Mouse (Mus musculus): ENCODE data around the gene Ska3. TPM values are rescaled to one million over a fixed set of nuclear protein-coding genes. Genes with fewer than 3 reads are reported as not detected.
"Not testable (repeated sequence)": the region's sequence is repeated elsewhere in the genome, so short reads cannot be mapped to it uniquely, and the experiment has no call there.

Gene Ska3
- polyA plus RNA-seq (2016; fragmentation: Nextera tagmentation; extraction: Ambion mirVana) = 67.6 and 69.4 TPM in 2 replicates

GRCm38 (mm10) chr14:57825788-57826751 lies at the start of gene Ska3, which contains the start of gene Mrpl57:
Ska3 (minus strand) TSS chr14:57826185.
Mrpl57 (plus strand) TSS chr14:57826234.
- WGBS = under 1% methylated on average over 96 of the region's 96 CpGs
- H3K4me1 ChIP-seq = peaks cover 41% of the 10 kb centered on the region
- DNase-seq (ENCODE audit: extremely low spot score, low spot score) = peak; percentile 95

GRCm38 (mm10) chr14:57866676-57867276 lies 40.8 kb upstream of the Ska3 start:
- Histone ChIP-seq H3K4me1 (no peaks in the 10 kb centered on the region), H3K9me3 (no peaks in the 10 kb centered on the region), H3K27me3 (ENCODE audit: poor library complexity, severe bottlenecking) (no peaks in the 10 kb centered on the region), H3K36me3 (replicated peaks) (peaks cover 74% of the 10 kb centered on the region), H3K27ac (no peak overlapping the region), H3K4me3 (no peak overlapping the region)
- WGBS = 95% methylated on average over 3 of the region's 3 CpGs
- no peak for DNase-seq (ENCODE audit: extremely low spot score, low spot score)

More at GRCm38 (mm10) chr14:57825788-57826751, at the start of gene Ska3, which contains the start of gene Mrpl57:
- peak within 1 kb of the TSS; percentile 98 for H3K27ac ChIP-seq
- no peaks in the 10 kb centered on the region for H3K9me3 ChIP-seq
- peaks cover 32% of the 10 kb centered on the region for H3K36me3 ChIP-seq (replicated peaks)
- H3K4me3 ChIP-seq = peak within 1 kb of the TSS; percentile 88
- H3K27me3 ChIP-seq (ENCODE audit: poor library complexity, severe bottlenecking) = no peaks in the 10 kb centered on the region

GRCm38 (mm10) chr14:57865256-57865655 lies 39.3 kb upstream of the Ska3 start:
- Histone ChIP-seq H3K27ac (no peak overlapping the region), H3K9me3 (no peaks in the 10 kb centered on the region), H3K4me1 (no peaks in the 10 kb centered on the region), H3K27me3 (ENCODE audit: poor library complexity, severe bottlenecking) (no peaks in the 10 kb centered on the region), H3K4me3 (no peak overlapping the region), H3K36me3 (replicated peaks) (peaks cover 79% of the 10 kb centered on the region)
- DNase-seq (ENCODE audit: extremely low spot score, low spot score) = no peak
- 87% methylated on average over 3 of the region's 3 CpGs for WGBS

GRCm38 (mm10) chr14:57863129-57863528 lies 37.1 kb upstream of the Ska3 start:
- WGBS = 87% methylated on average over 2 of the region's 2 CpGs
- peaks cover 73% of the 10 kb centered on the region for H3K36me3 ChIP-seq (replicated peaks)

GRCm38 (mm10) chr14:57861987-57862412 lies 36.0 kb upstream of the Ska3 start:
- Histone ChIP-seq H3K36me3 (replicated peaks) (peaks cover 72% of the 10 kb centered on the region), H3K9me3 (no peaks in the 10 kb centered on the region), H3K4me1 (no peaks in the 10 kb centered on the region), H3K4me3 (no peak overlapping the region), H3K27me3 (ENCODE audit: poor library complexity, severe bottlenecking) (no peaks in the 10 kb centered on the region), H3K27ac (no peak overlapping the region)
- DNase-seq (ENCODE audit: extremely low spot score, low spot score) = no peak
- WGBS = 86% methylated on average over 4 of the region's 4 CpGs

More at GRCm38 (mm10) chr14:57863129-57863528, 37.1 kb upstream of the Ska3 start:
- Histone ChIP-seq H3K4me3 (no peak overlapping the region), H3K4me1 (no peaks in the 10 kb centered on the region), H3K9me3 (no peaks in the 10 kb centered on the region), H3K27me3 (ENCODE audit: poor library complexity, severe bottlenecking) (no peaks in the 10 kb centered on the region), H3K27ac (no peak overlapping the region)
- no peak for DNase-seq (ENCODE audit: extremely low spot score, low spot score)

- H3K27me3 ChIP-seq (ENCODE audit: poor library complexity, severe bottlenecking) = no peaks in the 10 kb centered on the region
- no peak overlapping the region for H3K27ac ChIP-seq
- H3K4me1 ChIP-seq = no peaks in the 10 kb centered on the region
- no peaks in the 10 kb centered on the region for H3K9me3 ChIP-seq
- no peak overlapping the region for H3K4me3 ChIP-seq
- peaks cover 65% of the 10 kb centered on the region for H3K36me3 ChIP-seq (replicated peaks)
- no peak for DNase-seq (ENCODE audit: extremely low spot score, low spot score)
Measured at GRCm38 (mm10) chr14:57859520-57859919, 33.5 kb upstream of the Ska3 start.

- Histone ChIP-seq H3K4me3 (no peak overlapping the region), H3K27me3 (ENCODE audit: poor library complexity, severe bottlenecking) (no peaks in the 10 kb centered on the region), H3K9me3 (no peaks in the 10 kb centered on the region), H3K27ac (no peak overlapping the region), H3K4me1 (no peaks in the 10 kb centered on the region), H3K36me3 (replicated peaks) (peaks cover 56% of the 10 kb centered on the region)
- DNase-seq (ENCODE audit: extremely low spot score, low spot score) = no peak
- 94% methylated on average over 2 of the region's 2 CpGs for WGBS
Measured at GRCm38 (mm10) chr14:57858601-57859000, 32.6 kb upstream of the Ska3 start.

GRCm38 (mm10) chr14:57856037-57856436 lies 30.1 kb upstream of the Ska3 start:
- H3K9me3 ChIP-seq; DNase-seq (ENCODE audit: extremely low spot score, low spot score); H3K4me1 ChIP-seq; H3K4me3 ChIP-seq; H3K27me3 ChIP-seq (ENCODE audit: poor library complexity, severe bottlenecking); H3K27ac ChIP-seq: not testable (repeated sequence)
- peaks cover 55% of the 10 kb centered on the region for H3K36me3 ChIP-seq (replicated peaks)

GRCm38 (mm10) chr14:57852961-57853360 lies 27.0 kb upstream of the Ska3 start:
- Histone ChIP-seq H3K27me3 (ENCODE audit: poor library complexity, severe bottlenecking) (no peaks in the 10 kb centered on the region), H3K36me3 (replicated peaks) (peaks cover 63% of the 10 kb centered on the region), H3K4me3 (no peak overlapping the region), H3K9me3 (no peaks in the 10 kb centered on the region), H3K27ac (no peak overlapping the region), H3K4me1 (no peaks in the 10 kb centered on the region)
- no peak for DNase-seq (ENCODE audit: extremely low spot score, low spot score)
- WGBS = 62% methylated on average over 2 of the region's 2 CpGs

GRCm38 (mm10) chr14:57850330-57850729 lies 24.3 kb upstream of the Ska3 start:
- H3K27ac ChIP-seq = no peak overlapping the region
- WGBS = 89% methylated on average over 3 of the region's 3 CpGs
- DNase-seq (ENCODE audit: extremely low spot score, low spot score) = no peak

GRCm38 (mm10) chr14:57848646-57849045 lies 22.7 kb upstream of the Ska3 start:
- H3K36me3 ChIP-seq (replicated peaks) = peaks cover 75% of the 10 kb centered on the region
- WGBS = 92% methylated on average over 2 of the region's 2 CpGs

More at GRCm38 (mm10) chr14:57850330-57850729, 24.3 kb upstream of the Ska3 start:
- Histone ChIP-seq H3K36me3 (replicated peaks) (peaks cover 60% of the 10 kb centered on the region), H3K27me3 (ENCODE audit: poor library complexity, severe bottlenecking) (no peaks in the 10 kb centered on the region), H3K4me3 (no peak overlapping the region), H3K9me3 (no peaks in the 10 kb centered on the region), H3K4me1 (no peaks in the 10 kb centered on the region)

GRCm38 (mm10) chr14:57848061-57848460 lies 22.1 kb upstream of the Ska3 start:
- not testable (repeated sequence) for H3K27me3 ChIP-seq (ENCODE audit: poor library complexity, severe bottlenecking); DNase-seq (ENCODE audit: extremely low spot score, low spot score); H3K27ac ChIP-seq; H3K9me3 ChIP-seq; H3K4me1 ChIP-seq; H3K4me3 ChIP-seq
- H3K36me3 ChIP-seq (replicated peaks) = peaks cover 73% of the 10 kb centered on the region
- WGBS = 87% methylated on average over 5 of the region's 5 CpGs

More at GRCm38 (mm10) chr14:57848646-57849045, 22.7 kb upstream of the Ska3 start:
- no peaks in the 10 kb centered on the region for H3K9me3 ChIP-seq
- H3K4me3 ChIP-seq = no peak overlapping the region
- no peaks in the 10 kb centered on the region for H3K27me3 ChIP-seq (ENCODE audit: poor library complexity, severe bottlenecking)
- H3K27ac ChIP-seq = no peak overlapping the region
- no peaks in the 10 kb centered on the region for H3K4me1 ChIP-seq
- DNase-seq (ENCODE audit: extremely low spot score, low spot score) = no peak

- Histone ChIP-seq H3K4me1 (no peaks in the 10 kb centered on the region), H3K27ac (no peak overlapping the region), H3K4me3 (no peak overlapping the region), H3K9me3 (no peaks in the 10 kb centered on the region), H3K36me3 (replicated peaks) (peaks cover 71% of the 10 kb centered on the region), H3K27me3 (ENCODE audit: poor library complexity, severe bottlenecking) (no peaks in the 10 kb centered on the region)
- DNase-seq (ENCODE audit: extremely low spot score, low spot score) = no peak
- WGBS = 91% methylated on average over 3 of the region's 3 CpGs
Measured at GRCm38 (mm10) chr14:57844535-57844934, 18.6 kb upstream of the Ska3 start.
